Mouse (Mus musculus) embryonic stem cell, embryonic (primary cell): Measurements from ENCODE around the gene Zbtb17.

Experiments
- CTCF ChIA-PET, 4 experiments: fragments of 300-600 bp in 2 of 4; fragments of 350-600 bp in 2 of 4; sonication (Branson Sonifier 250); formaldehyde crosslinking; loops; one replicate each; lab custom pipeline; 2022; ENCODE audit warnings: inconsistent platforms in 2 of 4; lab: Charles Lee
- POLR2A ChIA-PET, 4 experiments: fragments of 300-600 bp in 2 of 4; fragments of 350-600 bp in 2 of 4; sonication (Branson Sonifier 250); formaldehyde crosslinking; loops; one replicate each; lab custom pipeline; 2022; ENCODE audit warnings: antibody characterized with exemption in 4 of 4, inconsistent platforms in 1 of 4; lab: Charles Lee

Gene Zbtb17

GRCm38 (mm10) chr4:141478794-141479193 is 34.3 kb downstream of the Zbtb17 start:
- ChIA-PET POLR2A (interaction anchor here (0.6 to 4.1 kb wide), 41 partner anchors 9 to 560 kb away, joined by 3 to 18 read pairs (median 4); no protein-coding TSS in a partner anchor), CTCF (interaction anchor here (0.7 to 3.2 kb wide), 29 partner anchors 14 to 311 kb away, joined by 3 to 13 read pairs (median 4); no protein-coding TSS in a partner anchor)

DNA sequence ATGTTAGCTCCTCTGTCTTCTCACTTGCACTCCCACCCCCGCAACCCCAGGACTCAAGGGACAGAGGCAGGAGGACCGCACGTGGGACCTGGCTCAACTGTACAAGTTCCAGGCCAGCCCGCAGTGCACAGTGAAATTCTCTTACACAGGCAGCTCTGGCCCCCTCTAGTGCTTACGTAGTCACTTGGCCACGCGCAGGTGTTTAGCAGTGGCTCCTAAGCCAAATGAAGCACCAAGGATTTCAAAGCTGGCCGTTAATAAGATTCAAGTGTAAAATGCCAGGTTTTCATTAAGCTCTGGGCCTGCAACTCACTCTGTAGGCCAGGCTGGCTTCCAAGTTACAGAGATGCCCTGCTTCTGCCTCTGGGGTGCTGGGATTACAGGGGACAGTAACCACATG is 35.0 kb downstream of the Zbtb17 start:
- ChIA-PET POLR2A (interaction anchor here in 3 of 4 experiments (0.5 to 4.1 kb wide), 27 partner anchors 9 to 198 kb away, joined by 3 to 18 read pairs (median 4); no protein-coding TSS in a partner anchor), CTCF (interaction anchor here (0.6 to 3.2 kb wide), 23 partner anchors 14 to 119 kb away, joined by 3 to 13 read pairs (median 4); no protein-coding TSS in a partner anchor)

GRCm38 (mm10) chr4:141484071-141484470 is 39.6 kb downstream of the Zbtb17 start:
- POLR2A ChIA-PET: interaction anchor here in 3 of 4 experiments (0.5 to 1.6 kb wide), 12 partner anchors 8 to 264 kb away, joined by 3 to 5 read pairs (median 3); no protein-coding TSS in a partner anchor
- CTCF ChIA-PET: interaction anchor here in 1 of 4 experiments (0.9 to 1.4 kb wide), 4 partner anchors 9 to 63 kb away, joined by 3 read pairs; no protein-coding TSS in a partner anchor

- POLR2A ChIA-PET: interaction anchor here in 2 of 4 experiments (1.0 to 2.0 kb wide), 3 partner anchors 11 to 88 kb away, joined by 3 to 4 read pairs (median 3); no protein-coding TSS in a partner anchor
- CTCF ChIA-PET: interaction anchor here in 2 of 4 experiments (0.6 to 1.0 kb wide), 2 partner anchors 89 to 180 kb away, joined by 3 to 4 read pairs; no protein-coding TSS in a partner anchor
Observed at GRCm38 (mm10) chr4:141487581-141487980, 43.1 kb downstream of the Zbtb17 start.

DNA sequence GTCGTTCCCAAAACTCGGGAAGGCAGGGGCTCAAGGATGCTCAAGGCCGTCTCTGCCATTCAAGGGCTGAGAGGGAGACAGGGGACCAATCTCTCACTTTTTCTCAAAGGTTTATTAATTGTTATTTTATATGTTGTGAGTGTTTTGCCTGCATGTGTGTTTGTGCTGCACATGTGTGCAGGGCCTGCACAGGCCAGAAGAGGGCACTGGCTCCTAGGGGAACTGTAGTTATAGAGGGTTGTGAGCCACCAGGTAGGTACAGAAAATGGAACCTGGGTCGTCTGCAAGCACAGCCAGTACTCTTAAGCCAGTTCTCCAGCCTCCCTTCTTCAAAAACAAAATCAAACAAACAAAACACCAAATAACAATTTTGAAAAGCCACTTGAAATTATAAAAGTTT is 44.2 kb downstream of the Zbtb17 start:
- POLR2A ChIA-PET: interaction anchor here in 3 of 4 experiments (0.7 to 1.1 kb wide), 9 partner anchors 13 to 182 kb away, joined by 3 to 6 read pairs (median 3); no protein-coding TSS in a partner anchor
- CTCF ChIA-PET: interaction anchor here in 3 of 4 experiments (0.7 to 1.1 kb wide), 9 partner anchors 30 to 369 kb away, joined by 3 to 13 read pairs (median 5); no protein-coding TSS in a partner anchor

DNA sequence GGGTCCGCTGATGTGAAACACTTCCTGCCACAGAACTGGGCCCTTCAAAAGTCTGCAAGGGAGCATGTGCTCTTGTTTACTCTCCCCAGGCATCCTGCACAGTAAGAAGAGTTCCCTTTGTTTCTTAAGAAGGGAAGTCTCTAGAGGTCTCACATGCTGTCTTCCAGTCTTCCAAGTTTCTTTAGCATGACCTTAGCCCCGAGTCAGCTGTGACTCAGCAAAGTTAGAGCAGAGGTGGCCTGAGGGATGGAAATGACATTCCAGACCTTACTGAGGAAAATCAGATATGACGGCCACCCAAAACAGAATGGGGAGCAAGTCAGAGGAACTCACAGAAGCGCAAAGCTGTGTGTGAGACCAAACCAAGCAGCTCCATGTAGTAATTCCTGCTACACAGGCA is 56.2 kb downstream of the Zbtb17 start:
- CTCF ChIA-PET: interaction anchor here (0.6 to 1.8 kb wide), 5 partner anchors 22 to 75 kb away, joined by 3 to 4 read pairs (median 3); no protein-coding TSS in a partner anchor
- POLR2A ChIA-PET: interaction anchor here (0.5 to 7.6 kb wide), 22 partner anchors 11 to 108 kb away, joined by 3 to 73 read pairs (median 5); no protein-coding TSS in a partner anchor

- POLR2A ChIA-PET: interaction anchor here (0.5 to 7.6 kb wide), 27 partner anchors 11 to 214 kb away, joined by 3 to 73 read pairs (median 5); no protein-coding TSS in a partner anchor
- CTCF ChIA-PET: interaction anchor here (0.6 to 1.8 kb wide), 11 partner anchors 22 to 116 kb away, joined by 3 to 4 read pairs (median 3); no protein-coding TSS in a partner anchor
Observed at GRCm38 (mm10) chr4:141501058-141501457, 56.6 kb downstream of the Zbtb17 start.

DNA sequence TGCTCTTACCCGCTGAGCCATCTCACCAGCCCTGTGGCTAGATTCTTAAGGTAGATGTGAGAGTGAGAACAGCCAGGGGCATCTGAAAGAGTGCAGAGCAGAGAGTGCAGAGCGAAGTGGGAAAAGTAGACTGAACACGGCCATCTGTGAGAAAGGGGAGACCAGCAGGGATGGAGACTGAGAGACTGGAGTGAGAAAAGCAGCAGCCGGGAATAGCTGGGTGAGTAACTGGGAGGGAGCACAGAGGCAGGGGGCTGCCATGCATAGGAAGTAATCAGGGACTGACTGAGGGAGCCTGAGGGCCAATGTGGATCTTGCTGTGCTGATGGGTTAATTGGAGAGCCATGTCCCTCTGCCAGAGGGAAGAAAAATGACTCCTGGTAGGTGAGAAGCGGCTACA is 58.3 kb downstream of the Zbtb17 start:
- ChIA-PET POLR2A (interaction anchor here in 3 of 4 experiments (0.6 to 7.6 kb wide), 13 partner anchors 9 to 182 kb away, joined by 3 to 73 read pairs (median 5); no protein-coding TSS in a partner anchor), CTCF (interaction anchor here in 2 of 4 experiments (0.5 to 0.6 kb wide), 3 partner anchors 71 to 264 kb away, joined by 3 to 14 read pairs (median 3); no protein-coding TSS in a partner anchor)

- POLR2A ChIA-PET: interaction anchor here in 3 of 4 experiments (0.6 to 7.6 kb wide), 10 partner anchors 10 to 488 kb away, joined by 3 to 73 read pairs (median 4); no protein-coding TSS in a partner anchor
Observed at GRCm38 (mm10) chr4:141504471-141504870, 60.0 kb downstream of the Zbtb17 start.

GRCm38 (mm10) chr4:141505810-141506209 is 61.4 kb downstream of the Zbtb17 start:
- POLR2A ChIA-PET: interaction anchor here in 3 of 4 experiments (0.6 to 7.6 kb wide), 25 partner anchors 8 to 555 kb away, joined by 3 to 73 read pairs (median 4); partner anchors contain the start of genes Hspb7 (in 1 of the 3) and Necap2 (in 1 of the 3)

More at GRCm38 (mm10) chr4:141504471-141504870, 60.0 kb downstream of the Zbtb17 start:
- CTCF ChIA-PET: interaction anchor here in 3 of 4 experiments (0.6 to 1.0 kb wide), 3 partner anchors 12 to 75 kb away, joined by 3 to 6 read pairs (median 5); no protein-coding TSS in a partner anchor

GRCm38 (mm10) chr4:141506352-141506751 is 61.9 kb downstream of the Zbtb17 start:
- ChIA-PET CTCF (interaction anchor here in 2 of 4 experiments (0.6 to 1.2 kb wide), 10 partner anchors 9 to 117 kb away, joined by 3 to 4 read pairs (median 3); no protein-coding TSS in a partner anchor), POLR2A (interaction anchor here in 3 of 4 experiments (0.6 to 7.6 kb wide), 38 partner anchors 9 to 555 kb away, joined by 3 to 73 read pairs (median 4); partner anchors contain the start of genes Hspb7 (in 1 of the 3) and Necap2 (in 1 of the 3))

More at GRCm38 (mm10) chr4:141505810-141506209, 61.4 kb downstream of the Zbtb17 start:
- CTCF ChIA-PET: interaction anchor here in 2 of 4 experiments (0.6 to 1.0 kb wide), 5 partner anchors 8 to 65 kb away, joined by 3 to 4 read pairs (median 3); no protein-coding TSS in a partner anchor

DNA sequence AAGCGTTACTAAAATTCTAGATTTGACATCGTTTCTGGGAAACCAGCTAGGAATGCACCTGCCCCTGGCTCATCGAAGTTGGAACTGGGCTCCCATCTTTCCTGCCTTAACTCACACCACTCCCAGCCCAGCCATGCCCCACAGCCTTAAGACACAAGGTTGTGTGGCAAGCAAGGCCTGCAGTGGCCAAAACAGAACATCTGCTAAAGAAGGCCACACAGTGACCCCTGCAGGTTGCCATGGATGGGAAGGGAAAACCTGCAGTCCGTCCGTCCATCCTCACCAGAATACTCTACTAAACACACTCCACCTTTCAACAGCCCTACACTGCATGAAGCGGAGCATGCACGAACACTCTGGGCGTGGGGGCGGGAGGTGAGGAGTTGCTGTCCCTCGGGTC is 62.4 kb downstream of the Zbtb17 start:
- ChIA-PET POLR2A (interaction anchor here in 3 of 4 experiments (0.8 to 7.6 kb wide), 34 partner anchors 9 to 554 kb away, joined by 3 to 73 read pairs (median 4); partner anchors contain the start of genes Hspb7 (in 1 of the 3) and Necap2 (in 1 of the 3)), CTCF (interaction anchor here in 3 of 4 experiments (0.5 to 1.2 kb wide), 7 partner anchors 37 to 212 kb away, joined by 3 to 9 read pairs (median 3); no protein-coding TSS in a partner anchor)

GRCm38 (mm10) chr4:141510457-141510856 is 66.0 kb downstream of the Zbtb17 start:
- ChIA-PET CTCF (interaction anchor here in 2 of 4 experiments (0.5 to 1.3 kb wide), 2 partner anchors 15 to 18 kb away, joined by 5 read pairs; no protein-coding TSS in a partner anchor), POLR2A (interaction anchor here in 3 of 4 experiments (0.8 to 5.8 kb wide), 20 partner anchors 9 to 310 kb away, joined by 3 to 50 read pairs (median 6); partner anchors contain the start of genes Spen (in 1 of the 3) and Tmem82 (in 1 of the 3))

DNA sequence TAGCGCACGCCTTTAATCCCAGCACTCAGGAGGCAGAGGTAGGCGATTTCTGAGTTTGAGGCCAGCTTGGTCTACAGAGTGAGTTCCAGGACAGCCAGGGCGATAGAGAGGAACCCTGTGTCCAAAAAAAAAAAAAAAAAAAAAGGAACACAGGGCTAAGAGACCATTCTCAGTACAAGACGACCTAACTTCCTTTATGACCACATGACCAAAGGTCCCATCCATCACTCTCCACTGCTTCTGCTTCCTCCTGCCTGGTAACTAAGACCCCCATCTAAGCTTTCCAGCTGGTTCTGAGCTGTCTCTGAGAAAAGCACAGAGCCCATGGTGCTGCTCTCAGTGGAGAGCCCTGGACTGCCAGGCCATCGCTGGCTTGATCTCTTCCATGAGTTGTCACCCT is 67.7 kb downstream of the Zbtb17 start:
- POLR2A ChIA-PET: interaction anchor here in 3 of 4 experiments (0.6 to 5.8 kb wide), 29 partner anchors 10 to 240 kb away, joined by 3 to 50 read pairs (median 4); partner anchors contain the start of gene Spen (in 1 of the 3)
- CTCF ChIA-PET: interaction anchor here (0.6 to 1.0 kb wide), 4 partner anchors 22 to 186 kb away, joined by 3 to 4 read pairs (median 3); no protein-coding TSS in a partner anchor

- ChIA-PET CTCF (interaction anchor here in 3 of 4 experiments (0.7 to 1.3 kb wide), 5 partner anchors 15 to 991 kb away, joined by 3 to 5 read pairs (median 3); no protein-coding TSS in a partner anchor), POLR2A (interaction anchor here in 3 of 4 experiments (0.6 to 5.8 kb wide), 28 partner anchors 9 to 350 kb away, joined by 3 to 50 read pairs (median 4); partner anchors contain the start of gene Spen (in 1 of the 3))
Observed at GRCm38 (mm10) chr4:141514179-141514641, 69.8 kb downstream of the Zbtb17 start.
